Mouse (Mus musculus) thymus, adult 2 months (tissue): ENCODE measurements around the gene Zfp341.

Experiments used
- CTCF ChIP-seq: fragments of 200-500 bp; IDR thresholded peaks from 2 replicates; pipeline ENCODE4 v1.5.1; 2012; ENCODE audit warnings: mild to moderate bottlenecking, control low read depth, low read length, moderate library complexity, borderline replicate concordance; ENCODE audit not compliant: control insufficient read depth, poor library complexity, insufficient read depth; ENCODE audit errors: extremely low read depth
- POLR2A ChIP-seq: fragments of 200-500 bp; IDR thresholded peaks from 2 replicates; pipeline ENCODE4 v1.6.1; 2012; ENCODE audit warnings: mild to moderate bottlenecking, low read length, control low read depth, moderate library complexity; ENCODE audit not compliant: control insufficient read depth, poor library complexity, insufficient read depth; ENCODE audit errors: extremely low read depth

DNA sequence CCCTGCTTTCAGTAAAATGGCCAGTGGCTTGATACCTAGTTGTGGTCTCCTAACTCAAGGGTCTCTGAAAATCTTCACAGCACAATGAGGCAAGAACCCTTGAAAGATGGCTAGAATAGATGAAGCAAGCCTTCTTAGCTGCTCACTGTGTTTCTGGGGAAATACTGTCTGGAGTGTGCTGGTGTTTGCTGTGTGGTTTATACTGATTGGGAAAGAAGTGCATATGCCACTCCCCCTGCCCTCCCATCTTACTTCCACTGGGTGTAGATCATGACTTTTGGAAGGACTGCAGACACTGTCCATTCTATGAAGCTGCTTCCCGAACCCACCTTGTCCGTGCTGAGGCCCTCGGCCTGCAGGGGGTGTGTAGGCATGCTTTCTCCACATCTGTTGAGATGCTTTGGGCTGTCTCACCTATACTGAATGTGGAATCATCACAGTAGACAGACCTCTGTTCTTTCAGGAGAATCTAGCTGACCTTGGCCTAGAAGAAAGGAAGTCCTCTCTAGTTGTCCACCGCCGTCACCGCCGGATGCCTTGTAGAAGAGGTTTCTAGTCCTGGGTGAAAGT lies 71.9 kb downstream of the Zfp341 start:
- TF ChIP-seq CTCF (no peak), POLR2A (no peak)
